Mouse (Mus musculus): Measurements from ENCODE around the gene Ccdc86.

Ccdc86 gene

DNA sequence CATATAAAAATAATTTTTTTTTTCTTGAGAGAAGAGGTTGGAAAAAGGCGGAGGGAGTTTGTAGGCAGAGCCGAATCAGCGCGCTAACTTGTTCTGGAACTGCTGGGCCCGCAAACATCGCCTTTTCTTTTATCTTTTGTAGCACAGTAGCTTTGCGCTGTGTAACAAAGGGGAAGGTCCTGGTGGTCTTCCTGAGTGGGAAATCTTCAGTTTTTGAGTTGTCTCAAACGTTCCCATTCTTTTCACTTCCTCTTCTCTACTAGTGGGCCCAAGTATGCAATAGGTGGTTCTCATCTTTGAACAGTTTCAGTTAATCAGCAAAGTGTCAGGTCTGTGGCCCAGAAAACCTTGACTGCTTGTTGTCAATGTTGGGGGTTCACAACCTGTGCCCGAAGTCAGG lies 492 bp upstream of the Ccdc86 start:
- no peak for DNase-seq (ENCODE audit: low spot score in 2 of 2)

DNA sequence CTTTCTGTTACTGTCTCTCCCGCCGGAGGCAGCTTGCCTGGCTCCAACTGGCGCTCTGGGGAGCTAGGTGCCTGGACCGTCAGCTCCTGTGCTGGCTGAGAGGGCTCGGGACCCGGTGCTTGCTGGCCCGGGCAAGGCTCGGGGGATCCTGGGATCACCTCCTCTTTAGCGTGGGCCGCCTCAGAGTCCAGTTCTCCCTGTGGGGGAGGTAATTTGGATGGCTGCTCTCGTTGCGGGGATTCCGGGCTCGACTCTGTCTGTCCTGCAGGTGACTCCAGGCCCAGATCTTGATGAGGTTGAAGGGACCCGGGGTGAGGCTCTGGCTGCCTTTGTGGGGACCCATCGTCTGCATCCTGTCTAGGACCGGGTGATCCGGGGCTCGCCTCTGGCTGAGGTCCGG lies 650 bp downstream of the Ccdc86 start:
- no peak for DNase-seq (ENCODE audit: low spot score in 2 of 2)

DNA sequence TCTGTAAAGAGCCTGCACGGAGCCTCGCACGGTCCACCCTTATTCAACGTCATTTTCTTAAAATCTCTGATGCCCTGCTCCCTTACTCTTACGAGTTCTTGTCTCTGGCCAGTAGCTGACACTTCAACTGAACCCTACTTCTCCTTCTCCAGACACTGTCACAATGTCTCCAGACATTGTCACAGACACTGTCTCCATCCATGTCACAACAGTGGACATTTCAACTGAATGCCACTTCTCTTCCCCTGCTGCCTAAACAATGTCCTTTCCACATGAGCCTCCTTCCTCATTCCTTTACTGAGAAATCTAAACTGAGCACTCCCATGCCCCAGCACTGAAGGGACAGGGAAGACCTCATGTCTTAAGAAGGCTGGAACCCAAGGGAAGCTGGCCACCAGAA lies 1.8 kb downstream of the Ccdc86 start:
- DNase-seq (ENCODE audit: low spot score in 2 of 2) = no peak

DNA sequence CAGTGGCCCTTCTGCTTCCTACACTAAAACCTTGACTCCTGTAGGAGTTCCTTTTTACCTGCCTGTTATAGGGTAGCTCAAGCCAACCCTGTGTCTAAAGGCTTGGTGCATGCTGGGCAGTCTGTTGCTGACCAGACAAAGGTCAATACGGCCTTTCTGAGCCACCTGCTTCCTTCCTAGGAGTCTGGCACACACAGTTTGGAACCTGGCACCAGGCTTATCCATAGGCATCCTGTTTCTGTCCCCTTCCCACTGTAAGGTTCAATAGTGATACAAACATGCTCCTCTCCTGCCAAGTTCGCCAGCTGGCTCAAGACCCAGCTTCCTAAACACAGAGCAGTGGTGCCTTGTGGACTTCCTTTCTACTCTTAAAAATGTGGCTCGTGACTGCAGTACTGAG lies 2.6 kb downstream of the Ccdc86 start:
- no peak for DNase-seq (ENCODE audit: low spot score in 2 of 2)

DNA sequence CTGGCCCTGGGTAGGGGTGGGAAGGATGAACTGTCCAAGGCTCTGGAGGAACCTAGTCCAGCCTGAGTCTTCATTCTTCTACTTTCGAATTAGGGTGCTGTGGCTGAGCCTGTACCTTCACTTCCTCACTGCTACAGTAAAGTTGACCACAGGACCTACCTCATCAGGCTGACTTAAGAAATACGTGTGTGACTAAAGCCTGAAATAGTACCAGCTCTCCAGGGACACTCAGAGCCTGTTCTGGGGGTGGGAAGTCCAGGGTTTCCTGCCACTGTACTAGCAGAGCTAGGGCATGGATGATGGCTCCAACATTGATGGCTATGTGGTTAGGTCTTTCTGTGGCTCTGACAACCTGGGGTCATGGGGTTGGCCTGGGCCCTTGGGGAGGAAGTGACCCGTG lies 5.1 kb downstream of the Ccdc86 start:
- DNase-seq (ENCODE audit: low spot score in 2 of 2) = no peak

DNA sequence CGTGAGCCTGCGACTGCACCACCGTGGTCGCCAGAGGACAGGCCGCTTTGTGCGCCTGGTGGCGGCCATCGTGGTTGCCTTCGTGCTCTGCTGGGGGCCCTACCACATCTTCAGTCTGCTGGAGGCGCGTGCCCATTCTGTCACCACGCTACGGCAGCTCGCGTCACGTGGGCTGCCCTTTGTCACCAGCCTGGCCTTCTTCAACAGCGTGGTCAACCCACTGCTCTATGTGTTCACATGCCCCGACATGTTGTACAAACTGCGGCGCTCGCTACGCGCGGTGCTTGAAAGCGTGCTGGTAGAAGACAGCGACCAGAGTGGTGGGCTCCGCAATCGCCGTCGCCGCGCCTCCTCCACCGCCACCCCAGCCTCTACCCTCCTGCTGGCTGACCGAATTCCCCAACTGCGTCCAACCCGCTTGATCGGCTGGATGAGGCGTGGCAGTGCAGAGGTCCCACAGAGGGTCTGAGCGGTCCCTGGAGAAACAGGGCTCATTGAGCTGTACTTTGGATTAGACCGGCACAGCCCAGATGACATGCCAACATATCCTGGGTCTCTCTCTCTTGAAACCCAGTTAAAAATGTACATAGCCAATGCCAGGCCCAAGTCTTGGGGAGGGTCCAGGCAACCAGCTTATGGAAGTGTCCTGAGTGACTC lies 8.1 kb downstream of the Ccdc86 start:
- no peak for DNase-seq (ENCODE audit: low spot score in 2 of 2)

DNA sequence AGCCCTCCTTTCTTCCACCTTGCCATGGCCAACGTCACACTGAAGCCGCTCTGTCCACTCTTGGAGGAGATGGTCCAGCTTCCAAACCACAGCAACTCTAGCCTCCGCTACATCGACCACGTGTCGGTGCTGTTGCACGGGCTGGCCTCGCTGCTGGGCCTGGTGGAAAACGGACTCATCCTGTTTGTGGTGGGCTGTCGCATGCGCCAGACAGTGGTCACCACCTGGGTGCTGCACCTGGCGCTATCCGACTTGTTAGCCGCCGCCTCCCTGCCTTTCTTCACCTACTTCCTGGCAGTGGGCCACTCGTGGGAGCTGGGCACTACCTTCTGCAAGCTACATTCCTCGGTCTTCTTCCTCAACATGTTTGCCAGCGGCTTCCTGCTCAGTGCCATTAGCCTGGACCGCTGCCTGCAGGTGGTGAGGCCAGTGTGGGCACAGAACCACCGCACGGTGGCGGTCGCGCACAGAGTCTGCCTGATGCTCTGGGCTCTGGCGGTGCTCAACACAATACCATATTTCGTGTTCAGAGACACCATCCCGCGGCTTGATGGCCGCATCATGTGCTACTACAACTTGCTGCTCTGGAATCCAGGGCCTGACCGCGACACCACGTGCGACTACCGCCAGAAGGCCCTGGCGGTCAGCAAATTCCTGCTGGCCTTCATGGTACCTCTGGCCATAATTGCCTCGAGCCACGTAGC lies 8.8 kb downstream of the Ccdc86 start:
- peak; percentile 21 to 50 for DNase-seq (ENCODE audit: low spot score in 2 of 2)

DNA sequence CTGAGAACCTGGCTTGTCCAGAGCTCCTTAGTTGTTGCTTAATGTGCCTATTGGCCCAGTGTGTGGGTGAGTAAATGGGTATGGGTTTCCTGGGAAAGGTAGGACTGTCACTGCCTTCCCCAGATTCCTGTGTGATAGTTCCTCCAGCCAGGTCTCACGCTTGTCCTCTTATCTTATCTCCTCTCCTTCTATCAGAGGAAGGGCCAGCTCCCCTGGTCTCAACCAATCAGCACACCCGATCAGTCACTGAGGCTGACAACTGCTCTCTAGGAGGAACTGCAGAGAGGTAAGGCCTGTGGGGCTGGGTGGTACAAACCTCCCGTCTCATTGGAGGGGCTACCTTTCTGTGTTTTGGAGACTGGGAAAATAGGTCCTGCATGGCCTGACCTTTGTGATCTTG lies 10.3 kb downstream of the Ccdc86 start:
- DNase-seq (ENCODE audit: low spot score in 2 of 2) = no peak

DNA sequence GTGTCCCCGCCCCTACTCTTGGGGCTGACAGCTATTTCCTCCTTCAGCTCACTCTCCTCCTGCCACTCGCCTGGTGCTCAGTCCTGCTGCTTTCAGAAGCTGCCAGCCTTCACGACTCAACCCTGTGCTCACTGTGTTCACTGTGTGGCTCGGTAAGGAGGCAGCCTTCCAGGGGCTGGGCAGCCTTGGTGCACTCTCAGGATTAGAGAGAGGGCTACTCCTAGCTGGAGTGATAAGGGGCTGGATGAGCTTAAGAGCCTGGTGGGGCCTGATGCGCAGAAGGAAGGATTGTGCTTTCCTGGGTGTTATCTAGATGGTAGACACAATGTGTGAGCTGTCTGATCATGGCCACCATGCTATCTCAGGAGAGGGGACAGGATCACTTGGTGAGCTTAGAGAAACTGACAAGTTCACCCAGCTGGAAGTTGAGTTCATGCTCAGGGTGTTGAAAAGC lies 11.9 kb downstream of the Ccdc86 start, which contains the start of gene Ptgdr2:
Gene Ptgdr2 (plus strand): TSS at position 51 of the 454 bp plus-strand sequence.
- no peak for DNase-seq (ENCODE audit: low spot score in 2 of 2)

DNA sequence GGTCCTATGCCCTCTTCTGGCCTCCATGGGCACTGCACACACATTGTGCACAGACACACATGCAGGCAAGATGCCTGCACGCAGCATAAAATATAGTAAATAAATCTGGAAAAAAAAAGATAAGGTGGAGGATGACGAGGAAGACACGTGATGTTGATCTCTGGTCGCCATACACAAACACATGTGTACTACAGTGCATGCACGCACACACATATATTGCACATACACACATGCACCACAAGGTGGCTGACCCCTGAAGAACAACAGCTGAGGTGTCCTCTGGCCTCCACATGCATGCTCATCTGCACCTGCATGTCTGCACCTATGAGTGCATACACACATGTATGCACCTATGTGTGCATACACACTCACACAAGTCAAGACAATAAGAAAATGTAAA lies 13.0 kb downstream of the Ccdc86 start:
- DNase-seq (ENCODE audit: low spot score in 2 of 2) = no peak

DNA sequence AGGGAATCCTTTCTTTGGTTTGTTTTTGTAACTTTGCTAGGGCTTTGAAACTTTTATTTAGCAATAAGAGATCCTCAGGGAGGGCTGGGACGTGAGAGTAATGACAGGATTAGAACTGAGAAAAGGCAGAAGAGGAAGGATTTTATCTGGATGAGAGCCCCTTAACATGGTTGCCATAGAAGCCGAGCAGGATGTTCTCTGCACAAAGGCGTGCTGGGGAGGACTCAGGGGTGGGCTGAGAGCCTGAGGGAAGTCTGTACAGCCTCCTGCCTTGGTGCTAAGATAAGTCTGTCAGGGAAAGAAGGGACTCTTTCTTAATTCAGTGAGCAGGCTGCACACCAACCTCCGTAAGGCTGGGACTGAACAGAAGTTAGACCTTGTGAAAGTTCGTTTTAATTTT lies 14.0 kb downstream of the Ccdc86 start:
- no peak for DNase-seq (ENCODE audit: low spot score in 2 of 2)

DNA sequence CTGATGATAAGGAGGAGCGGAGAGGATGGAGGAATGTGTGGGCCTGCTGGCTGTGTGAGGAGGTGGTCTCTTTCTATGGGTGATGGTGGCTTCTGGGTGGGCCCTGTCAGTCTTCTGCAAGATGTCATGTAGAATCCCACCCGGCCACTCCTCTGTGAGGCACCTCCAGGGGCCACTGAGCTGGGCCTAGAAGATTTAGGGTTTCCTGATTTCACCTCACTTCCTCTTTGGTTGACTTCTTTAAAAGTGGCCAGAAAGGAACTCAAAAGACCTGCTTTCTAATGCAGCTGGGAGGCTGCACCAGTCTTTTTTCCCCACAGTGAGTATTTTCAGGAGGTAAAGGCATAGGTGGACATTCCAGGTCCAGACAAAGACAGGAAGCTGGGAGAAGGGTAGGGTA lies 18.4 kb downstream of the Ccdc86 start:
- DNase-seq (ENCODE audit: low spot score in 2 of 2) = no peak

DNA sequence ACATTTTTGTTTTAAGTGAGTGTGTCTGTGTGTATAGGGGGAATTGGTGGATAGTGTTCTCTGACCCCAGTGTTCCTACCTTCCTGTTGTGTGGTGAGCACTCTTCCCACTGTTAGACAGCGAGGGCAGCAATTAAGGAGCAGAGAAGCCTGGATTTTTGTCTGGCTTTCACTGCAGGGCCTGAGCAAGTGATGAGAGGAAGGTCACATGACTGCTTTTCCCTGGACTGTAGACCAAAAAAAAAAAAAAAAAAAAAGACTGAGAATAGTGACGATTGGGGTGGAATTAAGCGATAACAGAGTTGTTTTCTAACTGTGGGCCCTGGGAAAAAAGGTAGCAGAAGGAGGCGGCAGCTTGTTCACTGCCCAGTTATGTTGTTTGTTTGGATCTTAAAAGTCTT lies 22.4 kb downstream of the Ccdc86 start:
- no peak for DNase-seq (ENCODE audit: low spot score in 2 of 2)

DNA sequence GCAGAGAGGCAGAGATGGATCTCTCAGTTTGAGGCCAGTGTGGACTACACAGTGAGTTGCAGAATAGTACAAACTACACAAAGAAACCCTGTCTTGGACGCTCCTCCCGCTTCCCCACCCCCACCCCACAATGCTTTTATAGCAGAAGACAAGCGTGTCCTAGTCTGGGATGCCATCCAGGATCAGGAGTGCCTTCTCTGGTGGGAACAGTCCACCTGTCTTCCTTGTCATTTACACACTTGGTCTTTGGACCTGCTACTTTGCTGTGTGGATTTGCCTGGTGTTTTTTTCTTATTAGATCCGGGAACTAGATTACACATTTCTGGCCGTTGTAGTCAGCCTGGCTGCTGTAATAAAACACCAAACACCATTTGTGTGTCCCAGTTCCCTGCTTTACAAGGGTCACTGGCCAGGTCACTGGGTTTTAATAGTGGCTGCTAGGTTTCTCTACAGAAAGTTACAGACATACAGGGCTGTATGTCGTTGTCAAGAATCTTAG lies 22.9 kb downstream of the Ccdc86 start:
- DNase-seq (ENCODE audit: low spot score in 2 of 2) = no peak

DNA sequence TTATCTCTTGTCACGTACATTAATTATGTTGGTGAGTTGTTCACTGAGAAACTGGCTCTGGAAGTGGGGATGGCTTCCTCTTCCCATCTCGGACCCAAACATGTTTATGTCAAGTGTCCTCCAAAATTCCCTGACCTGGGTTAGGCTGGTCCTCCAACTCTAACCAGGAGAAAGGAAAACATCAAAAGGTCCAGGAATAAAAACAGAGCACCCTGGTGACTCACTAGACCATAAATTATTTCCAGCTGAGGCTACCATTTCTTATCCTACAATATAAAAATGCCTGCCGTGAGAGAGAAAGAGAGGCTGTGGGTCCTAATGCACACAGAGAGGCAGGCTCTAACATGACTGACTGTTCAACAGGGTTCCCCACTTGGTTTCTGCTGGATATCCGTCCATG lies 24.8 kb downstream of the Ccdc86 start:
- no peak for DNase-seq (ENCODE audit: low spot score in 2 of 2)

DNA sequence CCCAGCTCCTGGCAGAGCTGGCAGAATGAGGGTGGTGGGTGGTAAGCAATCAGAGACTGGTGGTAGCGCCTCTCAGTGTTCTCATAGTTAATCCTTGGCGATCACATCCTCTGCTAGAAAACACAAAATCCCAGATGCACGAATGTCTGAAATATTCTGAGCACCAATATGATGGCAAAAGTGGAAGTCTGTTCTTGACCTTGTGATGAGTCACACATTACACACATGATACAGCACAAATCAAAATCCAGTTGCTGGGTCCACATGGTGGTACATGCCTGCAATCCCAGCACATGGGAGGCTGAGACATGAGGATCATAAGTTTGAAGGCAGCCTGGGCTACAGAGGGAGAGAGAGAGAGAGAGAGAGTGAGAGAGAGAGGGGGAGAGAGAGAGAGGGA lies 28.0 kb downstream of the Ccdc86 start:
- DNase-seq (ENCODE audit: low spot score in 2 of 2) = no peak

DNA sequence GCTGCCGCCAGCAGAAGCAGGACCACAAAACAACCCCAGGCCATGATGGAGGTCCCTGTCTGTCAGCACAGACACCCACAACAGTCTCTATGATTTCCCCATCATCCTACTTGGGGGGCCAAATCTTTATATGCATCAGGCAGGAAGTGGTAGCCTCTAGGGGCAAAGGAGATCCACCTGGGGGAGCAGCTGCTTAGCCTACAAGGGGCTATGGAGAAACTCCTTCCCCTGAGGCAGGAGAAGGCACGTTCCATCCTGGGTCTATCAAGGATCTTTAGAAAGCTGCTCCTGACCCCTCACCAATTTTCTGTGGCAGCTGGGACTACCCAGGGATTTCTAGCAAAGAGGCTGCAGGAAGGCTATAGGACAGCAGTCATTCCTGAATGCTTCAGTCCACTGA lies 28.5 kb downstream of the Ccdc86 start, which contains the start of gene Zp1:
Gene Zp1 (minus strand): TSS at position 101 of the 400 bp plus-strand sequence.
- DNase-seq (ENCODE audit: low spot score in 2 of 2) = no peak

DNA sequence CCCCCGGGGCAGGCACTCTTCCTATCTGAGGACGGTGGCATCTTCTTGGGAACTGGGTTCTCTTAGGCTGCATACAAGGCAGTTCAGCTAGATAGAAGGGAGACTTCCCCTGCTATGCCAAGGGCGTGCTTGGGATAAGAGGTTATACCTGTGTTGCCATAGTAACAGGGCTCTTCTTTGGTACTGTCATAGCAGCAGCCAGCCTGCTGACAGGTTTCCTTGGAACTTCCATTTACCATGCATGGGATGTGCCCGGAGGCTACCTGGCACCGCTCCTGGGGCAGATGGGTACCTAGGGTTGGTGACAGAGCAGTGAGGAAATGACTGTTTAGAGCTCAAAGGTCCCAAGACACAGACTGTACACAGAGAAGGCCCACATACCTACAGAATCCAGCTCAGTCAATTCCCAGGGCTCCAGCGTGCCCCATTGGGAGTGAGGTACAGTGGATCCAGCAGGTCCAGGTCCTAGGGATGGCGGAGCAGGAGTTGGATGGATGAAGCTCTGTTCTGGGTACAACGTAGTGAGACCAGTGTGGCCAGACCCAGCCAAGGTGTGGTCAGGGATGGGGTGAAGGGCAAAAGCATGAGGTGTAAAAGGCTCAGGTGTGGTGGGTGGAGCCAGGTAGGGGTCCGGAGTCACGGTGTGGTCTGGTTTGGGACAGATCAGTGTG lies 30.6 kb downstream of the Ccdc86 start:
- DNase-seq (ENCODE audit: low spot score in 2 of 2) = no peak

DNA sequence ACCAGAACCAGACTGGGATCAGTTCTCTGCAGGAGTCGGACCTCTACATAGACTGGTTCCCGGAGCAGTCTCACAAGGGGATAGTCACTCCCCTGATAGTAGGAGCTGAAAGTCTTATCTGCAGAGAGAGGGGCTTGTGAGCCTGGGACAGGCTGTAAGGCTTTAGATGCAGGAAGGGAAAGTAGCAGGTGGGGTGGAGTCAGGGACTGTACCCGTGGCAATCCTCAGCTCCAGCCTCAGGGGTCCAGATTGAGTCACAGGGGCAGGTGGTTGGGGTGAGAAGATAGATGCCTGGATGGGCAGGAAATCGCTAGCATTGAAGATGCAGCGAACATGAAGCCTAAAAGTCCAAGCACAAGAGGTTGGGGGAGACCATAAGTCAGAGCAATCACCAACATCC lies 32.6 kb downstream of the Ccdc86 start:
- DNase-seq (ENCODE audit: low spot score in 2 of 2) = no peak

DNA sequence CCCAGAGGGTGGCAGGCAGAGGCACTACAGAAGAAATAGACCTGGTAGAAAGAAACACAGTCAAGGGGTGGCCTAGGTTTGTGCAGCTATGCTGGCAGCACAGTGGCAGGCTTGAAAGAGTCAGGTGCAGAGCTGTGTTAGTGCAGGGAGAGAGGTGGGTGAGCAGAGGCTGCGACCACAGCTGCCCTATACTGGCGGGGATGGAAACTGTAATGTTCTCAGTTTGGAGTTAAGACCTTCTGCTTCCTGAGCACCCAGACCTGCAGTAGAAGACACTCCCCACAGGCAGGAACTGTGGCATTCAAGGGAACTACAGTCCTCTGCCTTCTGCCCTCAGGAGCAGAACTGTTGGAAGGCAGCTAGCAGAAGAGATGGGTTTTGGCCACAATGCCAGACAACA lies 34.2 kb downstream of the Ccdc86 start:
- no peak for DNase-seq (ENCODE audit: low spot score in 2 of 2)

DNA sequence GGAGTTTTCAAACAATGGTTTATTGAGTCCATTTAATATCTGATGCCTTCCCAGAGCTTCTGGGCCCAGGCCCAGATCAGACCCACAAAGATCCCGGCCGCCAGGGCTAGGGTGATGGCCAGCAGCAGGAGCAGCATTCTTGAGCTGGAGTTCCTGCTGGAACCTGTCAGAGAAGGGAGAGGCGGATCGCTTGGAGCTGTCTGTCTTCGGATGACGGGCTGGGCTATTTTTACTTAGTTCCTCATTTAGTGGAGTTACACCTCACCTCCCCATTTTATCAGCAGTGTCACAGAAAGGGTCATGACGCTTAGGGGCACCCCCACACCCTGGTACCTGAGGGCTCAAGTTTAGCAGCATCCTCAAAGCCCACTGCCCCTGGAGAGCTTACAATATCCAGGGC lies 34.8 kb downstream of the Ccdc86 start:
- no peak for DNase-seq (ENCODE audit: low spot score in 2 of 2)

DNA sequence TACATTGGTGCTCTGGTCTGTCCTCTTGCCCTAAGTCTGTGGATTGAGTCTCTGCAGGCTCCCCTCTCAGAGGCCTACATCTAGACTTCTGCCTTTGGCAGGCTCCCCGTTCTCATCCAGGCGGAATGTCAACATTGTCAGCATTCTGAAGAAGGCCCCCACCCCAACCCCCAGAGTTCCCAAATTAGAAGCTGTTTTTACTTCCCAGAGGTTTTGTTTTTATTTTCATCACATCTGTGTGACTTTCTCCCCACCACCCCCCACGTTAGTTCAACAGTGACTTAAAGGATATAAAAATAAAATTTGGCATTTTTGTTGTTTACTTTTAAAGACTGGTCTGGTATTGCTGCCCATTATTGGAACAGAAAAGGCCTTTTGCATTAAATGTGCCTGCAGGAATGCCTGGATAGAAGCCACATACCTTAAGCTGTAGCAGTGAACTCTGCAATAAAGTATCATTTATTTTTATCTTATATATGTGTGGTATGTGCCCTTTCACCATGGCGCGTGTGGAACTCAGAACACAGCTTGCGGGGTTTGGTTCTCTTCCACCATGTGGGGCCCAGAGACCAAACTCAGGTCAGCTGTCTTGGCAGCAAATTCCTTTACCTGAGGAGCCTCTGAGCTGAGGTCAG lies 39.9 kb downstream of the Ccdc86 start:
- no peak for DNase-seq (ENCODE audit: low spot score in 2 of 2)
